Mouse (Mus musculus) neural tube, embryonic 10.5 days (tissue): ENCODE data around the gene Tes3-ps.

Experiments used
- DNase-seq: peaks from one replicate; pipeline ENCODE4 v3.0.0-alpha.2; 2017; ENCODE audit warnings: low spot score; ENCODE audit errors: extremely low spot score

The Tes3-ps gene

GRCm38 (mm10) chr13:49485388-49485787, 7.7 kb upstream of the Tes3-ps start:
- no peak for DNase-seq

DNA sequence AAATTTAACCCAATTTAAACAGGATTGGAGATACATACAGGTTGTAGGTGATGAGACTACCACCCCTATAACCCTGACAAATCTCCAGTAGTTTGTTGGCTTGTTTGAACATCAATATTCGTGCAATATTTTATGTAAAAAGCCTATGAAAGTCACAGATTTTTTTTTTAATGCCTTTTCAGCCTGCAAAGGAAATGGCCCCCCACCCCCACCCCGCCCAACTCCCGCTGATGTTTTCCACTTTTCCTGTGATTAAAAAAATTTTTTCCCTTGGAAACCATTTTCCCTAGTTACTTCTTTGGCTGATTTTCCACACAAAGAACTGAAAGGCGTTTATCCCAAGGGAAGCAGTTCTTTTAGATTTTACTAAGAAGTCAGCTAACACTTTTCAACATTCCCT, 11.4 kb downstream of the Tes3-ps start, which contains the start of gene Ecm2:
Ecm2 (plus strand) TSS at position 301 of the 400 bp plus-strand sequence.
- DNase-seq: no peak

DNA sequence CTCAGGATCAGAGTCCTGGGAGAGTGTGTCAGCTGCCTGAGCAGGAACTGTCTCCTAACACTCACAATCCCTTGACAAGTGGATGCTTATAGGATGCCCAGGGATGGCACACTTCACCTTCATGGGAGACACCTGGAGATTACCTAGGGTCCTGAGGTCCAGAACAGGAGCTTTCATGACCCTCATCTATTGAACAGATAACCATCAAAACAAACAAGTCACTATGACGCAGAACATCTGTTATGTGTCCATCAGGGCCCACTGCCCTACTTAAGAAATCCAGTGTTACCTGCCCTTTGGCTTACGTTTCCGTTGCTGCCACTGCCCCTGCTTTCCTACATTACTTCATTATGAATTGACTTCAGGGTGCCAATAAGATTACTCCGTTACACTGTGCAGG, 12.7 kb downstream of the Tes3-ps start:
- DNase-seq: no peak

DNA sequence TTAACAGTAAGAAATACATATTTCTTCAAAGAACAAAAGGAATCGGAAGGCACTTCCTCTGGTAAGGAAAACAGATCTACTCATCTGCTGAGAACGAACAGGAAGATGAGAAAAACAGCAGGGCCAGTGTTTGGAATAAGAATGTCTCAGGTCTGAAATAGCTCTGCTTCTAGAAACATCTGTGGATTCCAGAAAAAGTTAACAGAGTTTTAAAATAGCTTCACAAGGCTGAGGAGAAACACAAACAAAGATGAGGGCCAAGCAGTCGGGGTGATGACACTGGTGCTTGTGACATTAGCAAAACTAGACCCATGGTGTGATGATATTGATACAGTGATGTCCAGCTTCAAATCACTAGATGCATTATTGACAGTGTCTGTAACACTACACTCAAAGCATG, 14.1 kb downstream of the Tes3-ps start:
- no peak for DNase-seq

DNA sequence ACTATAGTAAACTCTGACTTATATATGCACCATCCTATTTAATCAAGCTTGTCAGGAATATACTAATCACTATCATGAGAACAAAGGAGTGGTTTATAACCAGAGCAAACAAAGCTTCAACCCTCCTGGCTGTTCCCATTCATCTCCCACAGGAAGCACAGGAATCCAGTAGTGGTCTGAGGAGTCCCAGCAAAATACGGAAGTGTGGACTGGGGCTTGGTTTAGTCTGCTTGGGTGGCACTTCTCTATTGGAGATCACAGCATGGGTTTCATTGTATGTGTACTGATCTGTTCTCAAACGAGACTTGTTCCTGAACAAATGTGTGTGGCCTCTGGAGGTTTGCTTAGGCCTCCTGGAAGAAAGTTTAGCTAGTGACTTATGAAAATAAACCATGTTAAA, 25.6 kb downstream of the Tes3-ps start:
- DNase-seq: no peak

DNA sequence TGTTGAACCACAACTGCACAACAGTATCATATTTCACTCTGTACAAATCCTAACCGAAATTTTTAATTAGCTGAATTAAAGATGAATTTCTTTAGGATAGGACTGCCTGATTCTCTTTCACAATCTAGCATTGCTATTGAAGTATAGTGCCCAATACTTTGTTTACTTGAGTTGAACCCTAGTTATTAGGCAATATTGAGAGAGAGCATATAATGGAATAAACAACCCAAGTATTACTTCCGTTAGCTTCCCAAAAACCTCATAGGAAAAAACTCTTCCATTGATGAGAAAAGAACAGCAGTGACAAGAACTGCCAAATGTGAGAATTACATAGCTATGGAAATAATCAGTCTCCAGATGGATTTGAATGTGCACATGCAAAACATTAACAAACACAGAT, 33.1 kb downstream of the Tes3-ps start:
- no peak for DNase-seq

DNA sequence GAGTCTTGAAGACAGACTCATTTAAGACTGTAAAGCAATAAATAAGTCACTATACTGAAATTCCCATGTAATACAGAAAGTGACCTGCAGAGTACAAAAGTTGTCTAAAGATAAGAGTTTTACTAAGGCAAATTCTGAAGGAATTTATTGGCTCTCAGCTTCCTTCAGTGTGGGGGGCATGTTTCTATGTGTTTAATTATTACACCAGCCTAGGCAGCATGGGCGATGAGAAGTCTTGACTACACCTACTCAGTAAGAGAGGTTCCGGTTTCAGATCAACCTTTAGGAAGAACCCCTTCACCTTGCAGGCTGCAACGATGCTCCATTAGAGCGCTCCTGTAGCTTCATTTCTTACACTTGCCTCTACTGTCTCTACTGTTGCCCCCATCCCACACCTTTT, 37.5 kb downstream of the Tes3-ps start:
- DNase-seq: no peak

DNA sequence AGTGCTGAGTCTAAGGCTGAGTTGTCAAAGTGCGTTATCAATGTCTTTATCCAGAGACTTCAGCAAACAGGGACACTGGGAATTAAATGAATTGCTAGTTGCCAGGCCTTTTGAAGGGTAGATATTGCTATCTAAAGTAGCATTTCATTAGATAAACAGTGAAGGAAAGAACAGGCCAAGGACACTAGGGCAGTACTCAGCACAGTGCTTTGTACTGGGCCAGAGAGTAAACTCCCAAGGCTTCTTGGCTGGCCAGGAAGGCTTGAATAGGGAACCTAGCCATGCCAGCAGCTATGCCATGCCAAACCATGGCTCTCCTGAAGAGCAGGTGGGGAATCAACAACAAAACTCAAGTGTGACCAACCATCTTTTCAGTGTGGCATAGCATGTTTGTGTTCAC, 43.8 kb downstream of the Tes3-ps start:
- DNase-seq: no peak

DNA sequence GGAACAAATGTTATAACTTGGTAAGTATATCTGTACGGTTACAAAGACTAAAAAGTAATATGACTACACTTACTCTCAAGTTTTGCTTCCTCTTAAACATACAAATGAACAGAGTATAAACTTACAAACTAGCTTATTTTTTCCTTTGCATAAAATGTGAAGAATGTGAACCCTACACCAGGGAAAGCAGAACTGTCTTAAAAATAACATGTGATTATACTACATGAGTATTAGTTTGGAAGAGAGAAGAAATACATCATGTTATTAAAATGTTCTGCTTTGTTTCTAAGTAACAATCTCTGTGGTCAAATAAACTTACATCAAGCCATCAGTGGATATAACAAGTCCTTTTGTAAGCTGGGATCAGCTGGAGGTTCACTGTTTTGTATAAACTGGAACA, 45.6 kb downstream of the Tes3-ps start:
- no peak for DNase-seq

DNA sequence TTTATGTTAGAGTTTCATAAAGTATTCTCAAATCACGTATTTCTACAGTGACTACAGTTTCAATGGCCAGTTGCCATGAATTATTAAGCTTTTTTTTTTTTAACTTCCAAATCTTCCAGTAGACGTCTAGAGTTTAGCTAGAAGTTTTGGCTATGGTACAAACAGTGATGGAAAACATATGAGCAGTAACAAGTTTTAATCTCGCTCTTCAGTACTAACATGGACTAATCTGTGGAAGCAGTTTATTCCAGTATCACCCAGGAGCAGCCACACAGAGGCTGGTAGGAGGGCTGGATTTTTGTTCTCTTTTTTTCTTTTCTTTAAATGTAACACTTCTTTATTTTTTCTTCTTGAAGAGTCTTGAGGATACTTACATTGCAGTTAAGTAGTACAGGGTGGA, 51.2 kb downstream of the Tes3-ps start, which contains the start of gene Aspn:
Aspn (plus strand) TSS at position 165 of the 400 bp plus-strand sequence.
- DNase-seq: no peak

DNA sequence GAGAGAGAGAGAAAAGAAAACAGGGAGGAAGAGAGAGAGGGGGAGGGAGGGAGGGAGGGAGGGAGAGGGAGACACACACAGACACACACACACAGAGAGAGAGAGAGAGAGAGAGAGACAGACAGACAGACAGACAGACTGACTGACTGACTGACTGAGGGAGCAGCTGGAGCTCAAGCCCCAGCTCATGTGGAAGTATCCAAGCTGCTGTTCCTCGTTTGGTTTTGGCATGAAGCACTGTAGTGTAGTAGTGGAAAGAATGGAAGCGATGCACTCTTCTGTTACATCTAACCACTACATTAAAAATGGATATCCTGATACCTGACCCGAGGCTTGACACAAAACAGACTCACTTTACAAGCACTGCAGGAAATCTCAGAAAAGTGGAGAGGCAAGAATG, 52.5 kb downstream of the Tes3-ps start:
- no peak for DNase-seq
